ENCODE assay signal across 10 mouse cellular contexts in the genomic region with DNA sequence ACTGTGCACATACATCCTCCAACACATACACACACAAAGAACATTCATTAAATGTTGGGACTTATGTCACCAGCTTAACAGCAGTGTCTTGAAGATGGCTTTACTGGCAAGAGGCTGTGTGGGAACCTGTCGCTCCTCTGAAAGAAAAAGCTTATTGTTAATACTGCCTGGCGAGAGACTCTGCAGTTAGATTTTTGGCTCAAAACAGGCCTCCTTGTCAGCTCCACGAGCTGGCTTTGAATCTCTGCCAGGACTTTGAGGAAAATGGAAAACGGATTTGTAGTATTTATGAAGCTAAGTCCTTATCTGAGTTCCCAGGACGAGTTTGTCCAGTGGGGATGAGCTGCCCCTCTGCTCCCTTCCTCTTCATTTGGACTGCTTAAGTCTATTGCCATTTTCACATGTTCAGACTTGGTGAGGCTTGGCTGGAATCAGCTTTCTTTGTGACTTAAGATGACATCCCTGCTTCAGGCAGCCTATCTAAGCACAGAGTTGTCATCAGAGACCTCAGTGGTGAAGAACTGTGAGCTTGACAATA.
DNase-seq lines count a peak whose midpoint lies in the region; ATAC-seq lines count a peak whose summit lies in the region.
"Had no signal": no experiment of that assay in that cellular context is flagged by ENCODE, and none has a peak within 500 bp of the region (broad histone marks: within the 10 kb centered on the region; RNA-seq: fewer than 3 reads in every experiment).

No protein-coding gene starts in this region.

- H3K9me3 ChIP-seq in kidney, embryonic 14.5 days (ENCODE audit: control insufficient read depth, low read length) = no peaks in the 10 kb centered on the region

- H3K27ac ChIP-seq in kidney, embryonic 14.5 days (ENCODE audit: low read depth, low read length) = no peak overlapping the region
- H3K27ac ChIP-seq: layer of hippocampus, adult 2 months had no signal

- H3K4me3 ChIP-seq in kidney, embryonic 14.5 days (ENCODE audit: low read length) = no peak overlapping the region
- H3K4me3 ChIP-seq: layer of hippocampus, adult 2 months had no signal

- ATAC-seq in kidney, embryonic 14.5 days (ENCODE audit: low FRiP score, low TSS enrichment) = no peak
- ATAC-seq in inflammation-experienced regulatory T-cells, adult 6 months = no peak
- ATAC-seq: Patski had no signal

- DNase-seq in kidney, adult 8-10 months = peak; percentile 7 to 12
- DNase-seq in Muller cell, postnatal 12 days (ENCODE audit: inconsistent ontology term) = peak; percentile 43
- DNase-seq in fat pad, adult 2 months (ENCODE audit: extremely low read depth, low read depth, low spot score) = peak; percentile 70
- peak; percentile 8 to 15 for DNase-seq in heart, postnatal 36 days
- DNase-seq in gastrocnemius, adult 8-10 months (ENCODE audit: low spot score in 2 of 2) = no peak
- no peak for DNase-seq in gastrocnemius, postnatal 25 days

- H3K9ac ChIP-seq in kidney, embryonic 14.5 days (ENCODE audit: low read depth, low read length) = no peak overlapping the region

- WGBS in kidney, embryonic 14.5 days = 62% methylated on average over 5 of the region's 5 CpGs

- H3K4me1 ChIP-seq in kidney, embryonic 14.5 days (ENCODE audit: control insufficient read depth, insufficient read depth, low read length) = no peaks in the 10 kb centered on the region

- H3K36me3 ChIP-seq in kidney, embryonic 14.5 days (ENCODE audit: control insufficient read depth, insufficient read depth, low read length) = no peaks in the 10 kb centered on the region

- intact Hi-C loops in heart, postnatal 36 days (cut with DNase I) = no loop called here

- no peak overlapping the region for H3K4me2 ChIP-seq in kidney, embryonic 14.5 days (replicated peaks; ENCODE audit: low read depth, low read length)

- H3K27me3 ChIP-seq in kidney, embryonic 14.5 days (ENCODE audit: control insufficient read depth, insufficient read depth, low read length) = no peaks in the 10 kb centered on the region
- H3K27me3 ChIP-seq: Patski had no signal

Comparison
In these comparisons a context has a peak if more than half of its experiments do, and no peak if none do; other contexts are left out.
1. DNase-seq: peak in kidney, adult 8-10 months (2 of 2), Muller cell, postnatal 12 days (single experiment), fat pad, adult 2 months (single experiment) and heart, postnatal 36 days (2 of 2); none in gastrocnemius, adult 8-10 months (0 of 2) and gastrocnemius, postnatal 25 days (single experiment).